Mouse (Mus musculus): Measurements from ENCODE around the gene Pgm2l1. TPM values are rescaled to one million over a fixed set of nuclear protein-coding genes. Genes with fewer than 3 reads are reported as not detected.
A peak's percentile ranks its signal among the peaks of the same experiment; 100 is the strongest.

Gene Pgm2l1
- polyA plus RNA-seq, 1 experiment from 2014 or later = 10.4 TPM

GRCm38 (mm10) chr7:100215116-100215732 lies 12.0 kb upstream of the Pgm2l1 start:
- peaks cover 5% of the 10 kb centered on the region for H3K4me1 ChIP-seq (ENCODE audit: control insufficient read depth, insufficient read depth, low read length)
- no peak overlapping the region for H3K27ac ChIP-seq (ENCODE audit: low read depth, low read length)
- no peaks in the 10 kb centered on the region for H3K36me3 ChIP-seq (ENCODE audit: control insufficient read depth, insufficient read depth, low read length)
- H3K27me3 ChIP-seq (ENCODE audit: control insufficient read depth, insufficient read depth, low read length) = no peaks in the 10 kb centered on the region
- H3K9ac ChIP-seq (ENCODE audit: low read length) = no peak overlapping the region
- ATAC-seq (ENCODE audit: insufficient read depth, low FRiP score, low TSS enrichment) (no peak), DNase-seq (ENCODE audit: low spot score) (no peak)
- WGBS = 57% methylated on average over 6 of the region's 6 CpGs
- no peaks in the 10 kb centered on the region for H3K9me3 ChIP-seq (ENCODE audit: control insufficient read depth, low read length)
- no peak overlapping the region for H3K4me2 ChIP-seq (ENCODE audit: low read depth)
- no peak overlapping the region for H3K4me3 ChIP-seq (ENCODE audit: low read depth, low read length)

DNA sequence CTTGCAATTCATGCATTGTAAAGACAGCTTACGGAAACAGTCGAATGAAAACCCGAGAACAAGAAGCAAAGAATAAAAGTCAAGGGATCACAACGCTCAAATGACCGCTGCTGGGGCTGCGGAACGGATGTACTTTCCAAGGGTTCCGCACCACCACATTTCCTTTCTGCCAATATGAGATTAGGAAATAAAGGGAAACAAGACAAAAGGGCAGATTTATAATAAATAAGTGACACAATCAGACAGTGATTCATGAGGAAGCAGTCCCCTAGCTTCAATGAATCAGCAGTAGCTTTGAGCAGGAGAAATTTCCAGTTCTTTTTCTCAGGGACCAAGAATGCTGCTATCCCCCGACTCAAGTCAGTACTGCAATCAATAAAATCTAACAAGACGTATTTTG lies 11.2 kb upstream of the Pgm2l1 start:
- no peak for DNase-seq (ENCODE audit: low spot score)
- Histone ChIP-seq H3K4me3 (ENCODE audit: low read depth, low read length) (no peak overlapping the region), H3K4me1 (ENCODE audit: control insufficient read depth, insufficient read depth, low read length) (peaks cover 5% of the 10 kb centered on the region), H3K4me2 (ENCODE audit: low read depth) (peak overlapping the region; percentile 14; the same call in 1 of the 2 replicates), H3K9ac (ENCODE audit: low read length) (no peak overlapping the region), H3K36me3 (ENCODE audit: control insufficient read depth, insufficient read depth, low read length) (no peaks in the 10 kb centered on the region), H3K27ac (ENCODE audit: low read depth, low read length) (0 out of 2 replicates have a peak overlapping the region, but pooled peaks have one; percentile 49), H3K27me3 (ENCODE audit: control insufficient read depth, insufficient read depth, low read length) (no peaks in the 10 kb centered on the region), H3K9me3 (ENCODE audit: control insufficient read depth, low read length) (no peaks in the 10 kb centered on the region)
- ATAC-seq (ENCODE audit: insufficient read depth, low FRiP score, low TSS enrichment) = no peak
- 39% methylated on average over 10 of the region's 10 CpGs for WGBS

GRCm38 (mm10) chr7:100216601-100217565 lies 10.3 kb upstream of the Pgm2l1 start:
- Histone ChIP-seq H3K9me3 (ENCODE audit: control insufficient read depth, low read length) (no peaks in the 10 kb centered on the region), H3K4me1 (ENCODE audit: control insufficient read depth, insufficient read depth, low read length) (peaks cover 5% of the 10 kb centered on the region), H3K4me2 (ENCODE audit: low read depth) (no peak overlapping the region), H3K27ac (ENCODE audit: low read depth, low read length) (no peak overlapping the region), H3K4me3 (ENCODE audit: low read depth, low read length) (no peak overlapping the region), H3K9ac (ENCODE audit: low read length) (no peak overlapping the region), H3K36me3 (ENCODE audit: control insufficient read depth, insufficient read depth, low read length) (no peaks in the 10 kb centered on the region), H3K27me3 (ENCODE audit: control insufficient read depth, insufficient read depth, low read length) (no peaks in the 10 kb centered on the region)
- ATAC-seq (ENCODE audit: insufficient read depth, low FRiP score, low TSS enrichment) (no peak), DNase-seq (ENCODE audit: low spot score) (no peak)
- WGBS = 79% methylated on average over 9 of the region's 9 CpGs

DNA sequence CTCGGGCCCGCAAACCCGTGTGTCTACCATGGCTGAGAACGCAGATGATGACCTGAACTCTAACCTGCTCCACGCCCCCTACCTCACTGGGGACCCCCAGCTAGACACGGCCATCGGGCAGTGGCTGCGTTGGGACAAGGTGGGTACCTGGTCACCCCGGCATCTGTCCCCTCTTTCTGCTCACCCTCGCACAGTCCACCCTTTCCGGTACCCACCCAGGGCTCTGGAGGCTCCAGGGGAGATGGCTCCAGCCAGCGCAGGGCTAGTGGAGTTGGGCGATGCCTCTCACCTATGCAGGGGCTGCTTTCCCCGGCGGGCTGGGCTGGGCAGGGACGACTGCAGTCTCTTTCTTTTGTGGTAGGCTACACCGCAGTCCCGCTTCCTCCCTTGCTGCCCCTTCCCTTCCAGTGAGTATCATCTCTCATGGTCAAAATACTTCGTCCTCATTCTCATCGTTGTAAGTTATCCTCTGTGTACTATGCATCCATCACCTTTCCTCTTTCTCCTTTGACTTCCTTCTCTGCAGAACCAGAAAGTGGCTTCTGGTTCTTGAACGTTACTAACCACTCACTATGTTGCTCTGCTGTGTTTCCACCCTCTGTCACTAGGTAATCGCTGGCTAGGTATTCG lies 817 bp downstream of the Pgm2l1 start:
- H3K27me3 ChIP-seq (ENCODE audit: control insufficient read depth, insufficient read depth, low read length) = no peaks in the 10 kb centered on the region
- peak overlapping the region; percentile 89 for H3K4me3 ChIP-seq (ENCODE audit: low read depth, low read length)
- peak overlapping the region; percentile 87 for H3K27ac ChIP-seq (ENCODE audit: low read depth, low read length)
- peak overlapping the region; percentile 82 for H3K4me2 ChIP-seq (ENCODE audit: low read depth)
- no peak for DNase-seq (ENCODE audit: low spot score)
- 0 out of 2 replicates have a peak, but pooled peaks cover 3% of the 10 kb centered on the region for H3K4me1 ChIP-seq (ENCODE audit: control insufficient read depth, insufficient read depth, low read length)
- H3K36me3 ChIP-seq (ENCODE audit: control insufficient read depth, insufficient read depth, low read length) = no peaks in the 10 kb centered on the region
- no peaks in the 10 kb centered on the region for H3K9me3 ChIP-seq (ENCODE audit: control insufficient read depth, low read length)
- WGBS = under 1% methylated on average over 23 of the region's 23 CpGs
- peak overlapping the region; percentile 74 for H3K9ac ChIP-seq (ENCODE audit: low read length)
- ATAC-seq (ENCODE audit: insufficient read depth, low FRiP score, low TSS enrichment) = peak; percentile 51

- Histone ChIP-seq H3K9ac (ENCODE audit: low read length) (0 out of 2 replicates have a peak overlapping the region, but pooled peaks have one; percentile 74), H3K4me1 (ENCODE audit: control insufficient read depth, insufficient read depth, low read length) (0 out of 2 replicates have a peak, but pooled peaks cover 3% of the 10 kb centered on the region), H3K27me3 (ENCODE audit: control insufficient read depth, insufficient read depth, low read length) (no peaks in the 10 kb centered on the region), H3K4me3 (ENCODE audit: low read depth, low read length) (peak overlapping the region; percentile 89), H3K4me2 (ENCODE audit: low read depth) (peak overlapping the region; percentile 82), H3K27ac (ENCODE audit: low read depth, low read length) (no peak overlapping the region), H3K9me3 (ENCODE audit: control insufficient read depth, low read length) (no peaks in the 10 kb centered on the region), H3K36me3 (ENCODE audit: control insufficient read depth, insufficient read depth, low read length) (no peaks in the 10 kb centered on the region)
- no peak for DNase-seq (ENCODE audit: low spot score)
- WGBS = 73% methylated on average over 3 of the region's 3 CpGs
- no peak for ATAC-seq (ENCODE audit: insufficient read depth, low FRiP score, low TSS enrichment)
These were observed 1.8 kb downstream of the Pgm2l1 start for GRCm38 (mm10) chr7:100228957-100229356.

GRCm38 (mm10) chr7:100230646-100231045 lies 3.5 kb downstream of the Pgm2l1 start:
- Histone ChIP-seq H3K27ac (ENCODE audit: low read depth, low read length) (no peak overlapping the region), H3K27me3 (ENCODE audit: control insufficient read depth, insufficient read depth, low read length) (no peaks in the 10 kb centered on the region), H3K4me1 (ENCODE audit: control insufficient read depth, insufficient read depth, low read length) (0 out of 2 replicates have a peak, but pooled peaks cover 3% of the 10 kb centered on the region), H3K4me2 (ENCODE audit: low read depth) (no peak overlapping the region), H3K36me3 (ENCODE audit: control insufficient read depth, insufficient read depth, low read length) (no peaks in the 10 kb centered on the region), H3K9ac (ENCODE audit: low read length) (no peak overlapping the region), H3K4me3 (ENCODE audit: low read depth, low read length) (no peak overlapping the region), H3K9me3 (ENCODE audit: control insufficient read depth, low read length) (no peaks in the 10 kb centered on the region)
- ATAC-seq (ENCODE audit: insufficient read depth, low FRiP score, low TSS enrichment) (no peak), DNase-seq (ENCODE audit: low spot score) (no peak)
- WGBS = 95% methylated on average over 1 of the region's 1 CpGs

DNA sequence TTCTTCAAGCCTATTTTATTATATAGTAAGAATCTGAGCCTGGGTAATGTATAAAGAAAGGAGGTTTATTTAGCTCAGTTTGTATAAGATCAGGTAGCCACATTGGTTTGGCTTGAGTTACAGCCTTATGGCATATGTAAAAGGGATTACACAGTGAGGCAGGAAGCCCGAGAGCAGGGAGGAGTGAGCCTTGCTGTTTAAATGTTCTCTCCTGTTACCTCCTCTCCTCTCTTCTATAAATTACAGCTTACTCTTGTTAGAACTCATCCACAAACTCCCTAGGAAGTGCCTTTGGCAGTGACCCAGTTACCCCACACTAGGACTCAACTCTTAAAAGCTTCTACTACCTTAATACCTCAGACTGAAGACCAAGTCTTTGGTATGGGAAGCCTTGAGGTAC lies 4.5 kb downstream of the Pgm2l1 start:
- no peak overlapping the region for H3K4me3 ChIP-seq (ENCODE audit: low read depth, low read length)
- H3K4me2 ChIP-seq (ENCODE audit: low read depth) = no peak overlapping the region
- no peak overlapping the region for H3K27ac ChIP-seq (ENCODE audit: low read depth, low read length)
- WGBS = 42% methylated on average over 1 of the region's 1 CpGs
- H3K4me1 ChIP-seq (ENCODE audit: control insufficient read depth, insufficient read depth, low read length) = 0 out of 2 replicates have a peak, but pooled peaks cover 3% of the 10 kb centered on the region
- H3K9me3 ChIP-seq (ENCODE audit: control insufficient read depth, low read length) = no peaks in the 10 kb centered on the region
- no peak overlapping the region for H3K9ac ChIP-seq (ENCODE audit: low read length)
- ATAC-seq (ENCODE audit: insufficient read depth, low FRiP score, low TSS enrichment) = no peak
- no peaks in the 10 kb centered on the region for H3K27me3 ChIP-seq (ENCODE audit: control insufficient read depth, insufficient read depth, low read length)
- H3K36me3 ChIP-seq (ENCODE audit: control insufficient read depth, insufficient read depth, low read length) = no peaks in the 10 kb centered on the region
- no peak for DNase-seq (ENCODE audit: low spot score)

GRCm38 (mm10) chr7:100233681-100234080 lies 6.5 kb downstream of the Pgm2l1 start:
- DNase-seq (ENCODE audit: low spot score) = no peak
- H3K4me2 ChIP-seq (ENCODE audit: low read depth) = no peak overlapping the region
- no peak overlapping the region for H3K9ac ChIP-seq (ENCODE audit: low read length)
- ATAC-seq (ENCODE audit: insufficient read depth, low FRiP score, low TSS enrichment) = no peak
- 0 out of 2 replicates have a peak, but pooled peaks cover under 1% of the 10 kb centered on the region for H3K4me1 ChIP-seq (ENCODE audit: control insufficient read depth, insufficient read depth, low read length)
- no peaks in the 10 kb centered on the region for H3K27me3 ChIP-seq (ENCODE audit: control insufficient read depth, insufficient read depth, low read length)
- H3K27ac ChIP-seq (ENCODE audit: low read depth, low read length) = no peak overlapping the region
- no peak overlapping the region for H3K4me3 ChIP-seq (ENCODE audit: low read depth, low read length)
- H3K9me3 ChIP-seq (ENCODE audit: control insufficient read depth, low read length) = no peaks in the 10 kb centered on the region
- no peaks in the 10 kb centered on the region for H3K36me3 ChIP-seq (ENCODE audit: control insufficient read depth, insufficient read depth, low read length)
